Mouse (Mus musculus) gastrocnemius, adult 2 months (tissue): ENCODE data around the gene Ttc39b. TPM values are rescaled to one million over a fixed set of nuclear protein-coding genes. Genes with fewer than 3 reads are reported as not detected.

Source experiments
- DNase-seq: peaks from one replicate; pipeline ENCODE4 v3.0.0; 2022
- H3K27ac ChIP-seq: fragments of 200-600 bp; 2 replicates; pipeline ENCODE4 v1.8.1; 2022; ENCODE audit warnings: mild to moderate bottlenecking
- H3K4me3 ChIP-seq: fragments of 200-600 bp; 2 replicates; pipeline ENCODE4 v1.8.1; 2022; ENCODE audit warnings: mild to moderate bottlenecking, moderate library complexity
- CTCF ChIP-seq: fragments of 200-600 bp; IDR thresholded peaks from 2 replicates; pipeline ENCODE4 v1.8.1; 2022; ENCODE audit warnings: antibody characterized with exemption, mild to moderate bottlenecking, moderate library complexity
- intact Hi-C: fragments of 180-260 bp; cut with DNase I; formaldehyde crosslinking; loops from one replicate; pipeline ENCODE4 v1.15.1; 2025
- total RNA-seq, 2 experiments: library from RNA; stranded (reverse); gene quantifications; 2 replicates each; pipeline ENCODE4 v1.2.3; 2021

Gene Ttc39b
- total RNA-seq, 2 experiments from 2014 or later, result 4.0 to 6.9 TPM

GRCm38 (mm10) chr4:83337717-83338116 lies 13.7 kb upstream of the Ttc39b start:
- Histone ChIP-seq H3K4me3 (no peak overlapping the region), H3K27ac (no peak overlapping the region)
- no peak for DNase-seq
- intact Hi-C loops, result no loop called here
- TF ChIP-seq CTCF, result no peak

- no peak for DNase-seq
- intact Hi-C loops, result no loop called here
- H3K4me3 ChIP-seq, result no peak overlapping the region
- no peak for TF ChIP-seq CTCF
- H3K27ac ChIP-seq, result no peak overlapping the region
These were observed 6.3 kb upstream of the Ttc39b start for GRCm38 (mm10) chr4:83330369-83330768.

- intact Hi-C loops, result no loop called here
- no peak for TF ChIP-seq CTCF
- no peak for DNase-seq
- H3K4me3 ChIP-seq, result no peak overlapping the region
- no peak overlapping the region for H3K27ac ChIP-seq
These were observed 5.6 kb upstream of the Ttc39b start for GRCm38 (mm10) chr4:83329615-83330014.

GRCm38 (mm10) chr4:83328026-83328945 lies 4.2 kb upstream of the Ttc39b start:
- Histone ChIP-seq H3K4me3 (no peak overlapping the region), H3K27ac (0 out of 2 replicates have a peak overlapping the region, but pooled peaks have one; percentile 1)
- TF ChIP-seq CTCF, result no peak
- intact Hi-C loops, result no loop called here
- no peak for DNase-seq

GRCm38 (mm10) chr4:83327526-83327925 lies 3.5 kb upstream of the Ttc39b start:
- intact Hi-C loops, result no loop called here
- Histone ChIP-seq H3K27ac (0 out of 2 replicates have a peak overlapping the region, but pooled peaks have one; percentile 1), H3K4me3 (no peak overlapping the region)
- no peak for TF ChIP-seq CTCF
- DNase-seq, result no peak

GRCm38 (mm10) chr4:83325366-83325765 lies 1.3 kb upstream of the Ttc39b start:
- no peak overlapping the region for H3K27ac ChIP-seq
- no peak for DNase-seq
- H3K4me3 ChIP-seq, result no peak overlapping the region
- TF ChIP-seq CTCF, result no peak
- intact Hi-C loops, result loop anchor here (2.0 kb wide), 1 partner anchor 25 kb away; no protein-coding TSS in a partner anchor

GRCm38 (mm10) chr4:83323201-83323903 lies 703 bp downstream of the Ttc39b start:
- peak; percentile 90 for DNase-seq
- Histone ChIP-seq H3K4me3 (peak overlapping the region; percentile 80), H3K27ac (peak overlapping the region; percentile 95)
- TF ChIP-seq CTCF, result peak; percentile 63
- intact Hi-C loops, result loop anchor here (2.0 to 5.0 kb wide), 2 partner anchors 21 to 61 kb away; no protein-coding TSS in a partner anchor

- no peak for TF ChIP-seq CTCF
- intact Hi-C loops, result loop anchor here (5.0 kb wide), 1 partner anchor 57 kb away; no protein-coding TSS in a partner anchor
- no peak for DNase-seq
These were observed 4.3 kb downstream of the Ttc39b start for GRCm38 (mm10) chr4:83319736-83320135.

GRCm38 (mm10) chr4:83318758-83319157 lies 5.3 kb downstream of the Ttc39b start:
- H3K27ac ChIP-seq, result no peak overlapping the region
- TF ChIP-seq CTCF, result no peak
- intact Hi-C loops, result no loop called here
- H3K4me3 ChIP-seq, result no peak overlapping the region
- DNase-seq, result no peak

More at GRCm38 (mm10) chr4:83319736-83320135, 4.3 kb downstream of the Ttc39b start:
- H3K27ac ChIP-seq, result no peak overlapping the region
- H3K4me3 ChIP-seq, result no peak overlapping the region

- no peak for TF ChIP-seq CTCF
- DNase-seq, result no peak
- Histone ChIP-seq H3K27ac (no peak overlapping the region), H3K4me3 (no peak overlapping the region)
- intact Hi-C loops, result no loop called here
These were observed 6.2 kb downstream of the Ttc39b start for GRCm38 (mm10) chr4:83317826-83318348.

GRCm38 (mm10) chr4:83316718-83317117 lies 7.3 kb downstream of the Ttc39b start:
- intact Hi-C loops, result no loop called here
- DNase-seq, result no peak
- Histone ChIP-seq H3K27ac (peak overlapping the region; percentile 82; the same call in 1 of the 2 replicates), H3K4me3 (no peak overlapping the region)
- no peak for TF ChIP-seq CTCF

GRCm38 (mm10) chr4:83315930-83316329 lies 8.1 kb downstream of the Ttc39b start:
- H3K27ac ChIP-seq, result peak overlapping the region; percentile 82
- intact Hi-C loops, result no loop called here
- H3K4me3 ChIP-seq, result peak overlapping the region; percentile 68
- DNase-seq, result no peak
- no peak for TF ChIP-seq CTCF
